Mouse (Mus musculus): Measurements from ENCODE around the gene Cdh4. TPM values are rescaled to one million over a fixed set of nuclear protein-coding genes. Genes with fewer than 3 reads are reported as not detected.

The Cdh4 gene
- polyA plus RNA-seq, 1 experiment: 0.55 TPM

DNA sequence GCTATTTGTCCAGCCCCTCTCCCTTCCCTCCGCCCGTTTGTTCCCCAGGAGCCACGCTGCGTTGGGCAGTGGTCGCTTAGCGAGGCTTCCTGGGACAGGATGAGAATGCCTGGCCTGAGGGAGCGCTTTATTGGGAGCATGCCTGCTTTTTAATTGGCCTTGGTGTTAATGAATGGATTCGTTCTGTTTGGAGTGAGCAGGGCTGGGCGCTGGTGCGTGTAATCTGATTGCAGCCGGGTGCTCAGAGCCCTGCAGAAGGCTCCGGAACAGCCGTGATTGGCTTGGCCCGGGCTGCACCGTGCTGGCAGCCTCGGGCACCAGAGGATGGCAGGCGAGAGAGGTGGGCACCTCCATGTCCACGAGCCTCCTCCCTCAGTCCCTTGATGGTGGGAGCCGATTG is 95.2 kb downstream of the Cdh4 start:
- WGBS: 16% methylated on average over 19 of the region's 19 CpGs
- H3K4me1 ChIP-seq (ENCODE audit: control insufficient read depth, insufficient read depth, low read length): no peaks in the 10 kb centered on the region
- no peak for TF ChIP-seq CTCF (IDR thresholded peaks at IDR 0.05; ENCODE audit: control insufficient read depth, insufficient read depth, low read length)
- no peak for TF ChIP-seq POLR2A (IDR thresholded peaks at IDR 0.05; ENCODE audit: borderline replicate concordance, control insufficient read depth, low read depth, low read length)
- no peak overlapping the region for H3K4me3 ChIP-seq (replicated peaks; ENCODE audit: control insufficient read depth, low read depth, low read length)
- H3K27ac ChIP-seq (ENCODE audit: control insufficient read depth, insufficient read depth, low read depth, low read length, poor library complexity): no peak overlapping the region

DNA sequence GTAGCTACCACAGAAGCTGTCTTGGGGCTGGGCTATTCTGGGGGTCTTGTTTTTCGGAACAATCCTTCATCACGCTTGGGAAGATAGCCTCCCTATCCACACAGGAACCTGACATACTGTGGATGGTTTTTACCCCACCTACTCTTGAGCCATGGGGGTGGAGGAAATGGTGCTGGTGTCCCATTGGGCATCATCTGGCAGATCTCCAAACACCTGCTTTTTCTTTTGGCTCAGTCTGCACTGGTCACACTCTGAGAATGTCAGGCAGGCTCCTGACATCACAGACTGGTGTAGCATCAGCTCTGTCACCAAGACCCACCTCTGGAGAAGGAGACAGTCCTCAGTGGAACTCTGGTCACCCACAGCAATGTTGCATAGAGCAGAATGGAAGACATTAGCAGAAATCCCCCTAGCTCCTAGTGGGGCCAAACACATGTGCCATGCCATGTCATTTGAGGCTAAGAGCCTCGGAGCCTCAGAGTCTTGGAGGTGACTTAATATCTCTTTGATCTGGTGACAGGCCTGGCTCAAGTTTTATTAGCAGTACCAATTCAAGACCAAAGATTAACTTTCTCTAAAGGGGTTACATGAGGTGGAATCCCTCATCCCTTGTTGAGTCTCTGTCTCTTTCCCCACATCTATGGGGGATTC is 95.7 kb downstream of the Cdh4 start:
- Histone ChIP-seq H3K4me1 (ENCODE audit: control insufficient read depth, insufficient read depth, low read length) (no peaks in the 10 kb centered on the region), H3K4me3 (replicated peaks; ENCODE audit: control insufficient read depth, low read depth, low read length) (no peak overlapping the region), H3K27ac (ENCODE audit: control insufficient read depth, insufficient read depth, low read depth, low read length, poor library complexity) (no peak overlapping the region)
- WGBS: 53% methylated on average over 3 of the region's 3 CpGs
- TF ChIP-seq POLR2A (IDR thresholded peaks at IDR 0.05; ENCODE audit: borderline replicate concordance, control insufficient read depth, low read depth, low read length) (no peak), CTCF (IDR thresholded peaks at IDR 0.05; ENCODE audit: control insufficient read depth, insufficient read depth, low read length) (no peak)

DNA sequence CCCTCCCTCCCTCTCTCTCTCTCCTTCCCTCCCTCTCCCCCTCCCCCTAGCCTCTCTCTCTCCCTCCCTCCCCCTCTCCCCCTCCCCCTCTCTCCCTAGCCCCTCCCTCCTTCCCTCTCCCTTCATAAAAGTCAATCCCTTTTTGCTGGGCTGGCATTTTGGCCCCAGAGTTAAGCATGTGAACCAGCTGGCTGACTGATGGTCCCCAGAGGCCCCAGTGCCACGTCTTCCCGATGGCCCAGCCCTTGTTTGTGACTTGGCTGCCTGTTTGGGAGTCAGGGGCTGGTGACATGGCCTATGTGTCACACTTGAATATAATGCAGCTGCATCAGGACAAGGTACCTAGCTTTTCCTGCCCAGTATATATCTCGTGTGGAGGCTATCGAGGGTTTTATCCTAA is 96.3 kb downstream of the Cdh4 start:
- WGBS: 48% methylated on average over 4 of the region's 4 CpGs
- no peak overlapping the region for H3K4me3 ChIP-seq (replicated peaks; ENCODE audit: control insufficient read depth, low read depth, low read length)
- TF ChIP-seq CTCF (IDR thresholded peaks at IDR 0.05; ENCODE audit: control insufficient read depth, insufficient read depth, low read length): no peak
- TF ChIP-seq POLR2A (IDR thresholded peaks at IDR 0.05; ENCODE audit: borderline replicate concordance, control insufficient read depth, low read depth, low read length): no peak
- H3K4me1 ChIP-seq (ENCODE audit: control insufficient read depth, insufficient read depth, low read length): no peaks in the 10 kb centered on the region
- no peak overlapping the region for H3K27ac ChIP-seq (ENCODE audit: control insufficient read depth, insufficient read depth, low read depth, low read length, poor library complexity)

DNA sequence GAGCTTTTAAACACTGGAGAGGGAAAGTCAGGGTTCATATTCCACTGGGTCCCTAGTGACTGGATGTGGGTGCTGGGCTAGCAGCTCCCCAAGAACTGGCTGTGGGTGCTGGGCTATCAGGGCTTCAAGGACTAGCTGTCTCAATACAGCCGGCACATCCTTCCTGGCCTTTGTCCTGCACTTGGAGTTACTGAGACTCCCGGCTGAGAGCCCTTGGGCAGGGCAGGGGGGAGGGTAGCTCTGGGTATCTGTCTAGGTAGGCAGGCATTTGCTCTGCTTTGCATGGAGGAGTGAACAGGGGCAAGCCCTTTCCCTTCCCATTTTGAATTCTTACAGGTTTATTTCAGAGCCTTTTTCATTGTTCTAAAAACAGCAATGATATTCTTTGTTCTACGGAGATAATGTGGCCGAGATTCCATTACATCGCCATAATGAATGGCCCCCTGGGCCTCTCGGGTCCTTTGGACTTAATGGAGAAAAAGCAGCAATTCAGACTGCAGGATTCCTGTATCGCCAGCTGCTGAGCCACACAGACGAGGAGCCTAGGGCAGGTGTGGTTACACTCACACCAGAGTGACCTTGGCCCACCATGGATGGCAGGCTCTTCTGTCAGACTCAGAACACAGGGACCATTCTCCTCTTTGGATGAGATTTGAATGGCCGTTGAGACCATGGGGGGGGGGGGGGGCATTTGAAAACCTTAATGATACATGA is 97.5 kb downstream of the Cdh4 start:
- no peak overlapping the region for H3K4me3 ChIP-seq (replicated peaks; ENCODE audit: control insufficient read depth, low read depth, low read length)
- WGBS: 55% methylated on average over 9 of the region's 9 CpGs
- H3K4me1 ChIP-seq (ENCODE audit: control insufficient read depth, insufficient read depth, low read length): no peaks in the 10 kb centered on the region
- no peak for TF ChIP-seq POLR2A (IDR thresholded peaks at IDR 0.05; ENCODE audit: borderline replicate concordance, control insufficient read depth, low read depth, low read length)
- TF ChIP-seq CTCF (IDR thresholded peaks at IDR 0.05; ENCODE audit: control insufficient read depth, insufficient read depth, low read length): no peak
- H3K27ac ChIP-seq (ENCODE audit: control insufficient read depth, insufficient read depth, low read depth, low read length, poor library complexity): no peak overlapping the region

DNA sequence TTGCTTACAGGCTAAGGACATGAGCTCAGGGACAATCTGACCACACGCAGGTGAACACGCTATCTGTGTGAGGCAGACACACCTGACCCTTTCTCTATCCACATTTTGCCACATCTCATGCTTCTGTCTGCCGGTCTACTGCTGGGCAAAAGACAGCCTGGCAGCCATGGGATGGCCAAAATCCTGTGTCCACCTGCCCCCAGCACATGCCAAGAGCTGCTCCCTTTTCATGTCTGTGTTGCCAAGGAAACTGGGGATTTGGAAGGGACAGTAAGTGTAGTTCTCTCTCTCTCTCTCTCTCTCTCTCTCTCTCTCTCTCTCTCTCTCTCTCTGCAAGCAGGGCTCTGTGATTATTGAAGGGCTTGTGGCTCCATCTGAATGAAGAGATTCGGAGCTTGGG is 98.9 kb downstream of the Cdh4 start:
- TF ChIP-seq CTCF (IDR thresholded peaks at IDR 0.05; ENCODE audit: control insufficient read depth, insufficient read depth, low read length): no peak
- no peak for TF ChIP-seq POLR2A (IDR thresholded peaks at IDR 0.05; ENCODE audit: borderline replicate concordance, control insufficient read depth, low read depth, low read length)
- Histone ChIP-seq H3K27ac (ENCODE audit: control insufficient read depth, insufficient read depth, low read depth, low read length, poor library complexity) (no peak overlapping the region), H3K4me1 (ENCODE audit: control insufficient read depth, insufficient read depth, low read length) (no peaks in the 10 kb centered on the region), H3K4me3 (replicated peaks; ENCODE audit: control insufficient read depth, low read depth, low read length) (no peak overlapping the region)
- 82% methylated on average over 4 of the region's 4 CpGs for WGBS

DNA sequence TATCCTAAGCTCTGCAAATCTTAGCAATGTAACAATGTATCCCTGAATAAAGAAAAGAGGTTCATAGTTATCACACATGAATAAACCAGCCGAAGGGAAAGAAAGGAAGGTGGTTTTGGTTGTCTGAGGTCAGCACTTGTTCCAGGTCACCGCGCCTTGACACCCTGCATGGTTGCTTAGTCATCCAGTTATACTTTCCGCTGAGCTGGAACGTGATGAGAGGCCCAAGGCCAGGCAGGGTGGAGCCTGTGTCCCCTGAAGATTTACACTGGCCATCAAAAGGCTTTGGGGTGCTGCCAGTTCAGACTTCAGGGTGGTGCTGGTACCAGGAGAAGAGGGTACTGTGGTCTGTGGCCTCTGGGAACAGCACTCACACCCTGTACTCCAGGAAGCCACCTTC is 105.4 kb downstream of the Cdh4 start:
- WGBS: 77% methylated on average over 5 of the region's 5 CpGs
- H3K4me3 ChIP-seq (replicated peaks; ENCODE audit: control insufficient read depth, low read depth, low read length): no peak overlapping the region
- H3K27ac ChIP-seq (ENCODE audit: control insufficient read depth, insufficient read depth, low read depth, low read length, poor library complexity): no peak overlapping the region
- no peak for TF ChIP-seq CTCF (IDR thresholded peaks at IDR 0.05; ENCODE audit: control insufficient read depth, insufficient read depth, low read length)
- TF ChIP-seq POLR2A (IDR thresholded peaks at IDR 0.05; ENCODE audit: borderline replicate concordance, control insufficient read depth, low read depth, low read length): no peak
- H3K4me1 ChIP-seq (ENCODE audit: control insufficient read depth, insufficient read depth, low read length): no peaks in the 10 kb centered on the region

DNA sequence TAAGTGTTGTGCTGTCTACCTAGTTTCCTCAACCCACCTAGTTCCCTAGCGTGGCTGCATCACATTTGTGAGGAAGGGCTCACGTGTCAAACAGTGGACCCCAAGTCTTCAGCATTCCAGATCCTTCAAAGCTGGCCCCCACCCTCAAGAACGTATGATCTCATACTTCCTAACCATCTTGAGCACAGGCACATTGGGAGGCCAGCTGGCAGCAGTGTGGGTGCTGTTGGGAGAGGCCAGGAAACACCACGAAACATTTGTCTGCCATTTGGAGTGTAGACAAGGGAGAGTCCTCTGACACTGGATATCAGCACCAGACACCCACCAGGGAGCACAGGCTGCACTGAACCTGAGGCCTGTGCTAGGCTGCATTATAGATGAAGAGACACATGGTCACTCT is 113.7 kb downstream of the Cdh4 start:
- TF ChIP-seq POLR2A (IDR thresholded peaks at IDR 0.05; ENCODE audit: borderline replicate concordance, control insufficient read depth, low read depth, low read length) (no peak), CTCF (IDR thresholded peaks at IDR 0.05; ENCODE audit: control insufficient read depth, insufficient read depth, low read length) (no peak)
- 71% methylated on average over 4 of the region's 4 CpGs for WGBS
- H3K4me3 ChIP-seq (replicated peaks; ENCODE audit: control insufficient read depth, low read depth, low read length): no peak overlapping the region

DNA sequence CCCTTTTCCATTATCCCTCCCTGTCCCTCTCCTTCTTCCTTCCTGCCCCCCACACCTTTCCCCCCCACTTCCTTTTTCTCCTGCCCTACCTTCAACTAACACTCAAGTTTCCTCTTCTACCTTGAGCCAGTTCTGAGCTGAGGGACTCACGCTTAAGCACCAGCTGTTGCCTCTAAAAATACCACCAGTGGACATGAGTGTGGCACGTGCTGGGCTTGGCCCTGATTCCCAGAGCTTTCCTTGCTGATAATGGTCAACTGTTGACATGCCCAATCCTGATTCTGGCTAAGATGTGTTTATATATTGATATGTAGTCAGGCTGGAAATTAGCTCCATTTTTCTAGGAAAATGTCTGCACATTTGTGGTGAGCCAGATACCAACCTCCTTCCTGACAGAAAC is 120.1 kb downstream of the Cdh4 start:
- Histone ChIP-seq H3K4me1 (ENCODE audit: control insufficient read depth, insufficient read depth, low read length) (no peaks in the 10 kb centered on the region), H3K4me3 (replicated peaks; ENCODE audit: control insufficient read depth, low read depth, low read length) (no peak overlapping the region), H3K27ac (ENCODE audit: control insufficient read depth, insufficient read depth, low read depth, low read length, poor library complexity) (no peak overlapping the region)
- 44% methylated on average over 2 of the region's 2 CpGs for WGBS
- TF ChIP-seq POLR2A (IDR thresholded peaks at IDR 0.05; ENCODE audit: borderline replicate concordance, control insufficient read depth, low read depth, low read length) (no peak), CTCF (IDR thresholded peaks at IDR 0.05; ENCODE audit: control insufficient read depth, insufficient read depth, low read length) (no peak)

More for the DNA sequence above, 113.7 kb downstream of the Cdh4 start:
- no peak overlapping the region for H3K27ac ChIP-seq (ENCODE audit: control insufficient read depth, insufficient read depth, low read depth, low read length, poor library complexity)
- H3K4me1 ChIP-seq (ENCODE audit: control insufficient read depth, insufficient read depth, low read length): no peaks in the 10 kb centered on the region
